ENCODE assay signal across 32 mouse cellular contexts in the genomic region with DNA sequence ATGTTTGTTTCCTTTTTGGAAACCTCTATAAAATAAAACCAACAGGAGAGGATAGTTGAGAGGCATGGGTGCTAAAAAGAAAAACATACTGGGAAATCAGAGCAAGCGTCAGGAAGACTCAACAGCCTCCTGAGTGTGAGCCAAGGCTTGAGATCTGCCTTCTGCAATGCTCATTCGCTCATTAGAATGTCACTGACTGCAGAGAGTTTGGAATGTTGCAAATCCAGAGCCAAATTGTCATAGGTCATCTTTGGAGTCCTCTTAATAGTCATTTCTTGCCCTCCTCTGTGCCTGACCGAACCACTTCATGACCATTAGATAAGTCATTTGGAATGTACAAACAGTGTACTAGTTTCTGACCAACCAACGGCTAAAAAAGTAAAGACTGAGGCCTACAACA. TPM values are rescaled to one million over a fixed set of nuclear protein-coding genes. Genes with fewer than 3 reads are reported as not detected.
DNase-seq lines count a peak whose midpoint lies in the region; ATAC-seq and TF ChIP-seq lines count a peak whose summit lies in the region.
"Had no signal": no experiment of that assay in that cellular context is flagged by ENCODE, and none has a peak within 500 bp of the region (broad histone marks: within the 10 kb centered on the region; RNA-seq: fewer than 3 reads in every experiment).

No protein-coding gene starts in this region.

- WGBS in lung, embryonic 14.5 days = 44% methylated on average over 4 of the region's 4 CpGs
- 52% methylated on average over 4 of the region's 4 CpGs for WGBS in lung, adult 2 months
- 69% methylated on average over 4 of the region's 4 CpGs for WGBS in intestine, embryonic 15.5 days

- H3K9ac ChIP-seq in lung, embryonic 14.5 days = no peak overlapping the region
- no peak overlapping the region for H3K9ac ChIP-seq in intestine, embryonic 15.5 days
- H3K9ac ChIP-seq: embryonic facial prominence, embryonic 15.5 days; forebrain, embryonic 13.5 days; heart, embryonic 13.5 days; hindbrain, embryonic 15.5 days; liver, embryonic 14.5 days; midbrain, embryonic 15.5 days had no signal

- no peaks in the 10 kb centered on the region for H3K27me3 ChIP-seq in lung, embryonic 14.5 days (ENCODE audit: insufficient read depth, low read length)
- H3K27me3 ChIP-seq in intestine, embryonic 15.5 days (replicated peaks) = no peaks in the 10 kb centered on the region
- H3K27me3 ChIP-seq: embryonic facial prominence, embryonic 15.5 days; forebrain, embryonic 13.5 days; heart, embryonic 13.5 days; hindbrain, embryonic 15.5 days; midbrain, embryonic 15.5 days had no signal

- no peaks in the 10 kb centered on the region for H3K36me3 ChIP-seq in lung, embryonic 14.5 days (ENCODE audit: insufficient read depth)
- no peaks in the 10 kb centered on the region for H3K36me3 ChIP-seq in intestine, embryonic 15.5 days
- H3K36me3 ChIP-seq: embryonic facial prominence, embryonic 10.5 days; embryonic facial prominence, embryonic 15.5 days; G1E; heart, embryonic 13.5 days; hindbrain, embryonic 10.5 days; hindbrain, embryonic 15.5 days; midbrain, embryonic 10.5 days; midbrain, embryonic 15.5 days had no signal

- TF ChIP-seq CTCF in lung, embryonic 14.5 days (IDR thresholded peaks at IDR 0.05; ENCODE audit: low read depth) = no peak
- TF ChIP-seq CTCF in lung, adult 2 months (IDR thresholded peaks at IDR 0.05; ENCODE audit: insufficient read depth, low read length) = no peak
- no peak for TF ChIP-seq CTCF in embryonic fibroblast, embryonic 13.5 days (IDR thresholded peaks at IDR 0.05; ENCODE audit: borderline replicate concordance, insufficient read depth, low read length)

- no peak overlapping the region for H3K4me2 ChIP-seq in lung, embryonic 14.5 days
- no peak overlapping the region for H3K4me2 ChIP-seq in intestine, embryonic 15.5 days (replicated peaks)
- H3K4me2 ChIP-seq: embryonic facial prominence, embryonic 15.5 days; forebrain, embryonic 13.5 days; heart, embryonic 13.5 days; hindbrain, embryonic 15.5 days; midbrain, embryonic 15.5 days had no signal

- H3K4me3 ChIP-seq in lung, embryonic 14.5 days (ENCODE audit: low read depth, low read length) = no peak overlapping the region
- H3K4me3 ChIP-seq in lung, adult 2 months (replicated peaks; ENCODE audit: extremely low read depth, low read depth, low read length) = no peak overlapping the region
- H3K4me3 ChIP-seq in embryonic fibroblast, embryonic 13.5 days (ENCODE audit: insufficient read depth, low read length) = no peak overlapping the region
- no peak overlapping the region for H3K4me3 ChIP-seq in intestine, embryonic 15.5 days (replicated peaks)
- H3K4me3 ChIP-seq: embryonic facial prominence, embryonic 10.5 days; embryonic facial prominence, embryonic 15.5 days; forebrain, embryonic 13.5 days; gastrocnemius, adult 2 months; heart, adult 2 months; heart, embryonic 13.5 days; hindbrain, embryonic 10.5 days; hindbrain, embryonic 15.5 days; midbrain, embryonic 10.5 days; midbrain, embryonic 15.5 days had no signal

- no peaks in the 10 kb centered on the region for H3K9me3 ChIP-seq in lung, embryonic 14.5 days (ENCODE audit: low read depth, low read length)
- H3K9me3 ChIP-seq in intestine, embryonic 15.5 days = no peaks in the 10 kb centered on the region
- H3K9me3 ChIP-seq: embryonic facial prominence, embryonic 10.5 days; embryonic facial prominence, embryonic 15.5 days; forebrain, embryonic 13.5 days; G1E; heart, embryonic 13.5 days; hindbrain, embryonic 10.5 days; hindbrain, embryonic 15.5 days; midbrain, embryonic 10.5 days; midbrain, embryonic 15.5 days had no signal

- no peak for DNase-seq in frontal cortex, postnatal 36 days (ENCODE audit: low spot score in 2 of 2)
- DNase-seq in lung, embryonic 14.5 days = peak; percentile 19
- DNase-seq in lung, adult 2 months = no peak
- peak; percentile 76 for DNase-seq in 3T3-L1 (ENCODE audit: low read depth, low spot score)
- no peak for DNase-seq in ovary, postnatal 36 days (ENCODE audit: low spot score)
- DNase-seq: adrenal gland, adult 2 months; adrenal gland, postnatal 36 days; cerebellum, adult 18-20 months; cerebellum, postnatal 14 days; gastrocnemius, adult 2 months; heart, adult 2 months; heart, postnatal 14 days; kidney, adult 18-20 months; kidney, postnatal 4 days; left cerebral cortex, postnatal 4 days; right cerebral cortex, postnatal 4 days; thymus, adult 2 months; thymus, postnatal 36 days had no signal

- no peak overlapping the region for H3K27ac ChIP-seq in lung, embryonic 14.5 days (ENCODE audit: low read depth)
- H3K27ac ChIP-seq in embryonic fibroblast, embryonic 13.5 days (ENCODE audit: insufficient read depth, low read length) = peak overlapping the region; percentile 55; the same call in 1 of the 2 replicates
- no peak overlapping the region for H3K27ac ChIP-seq in intestine, embryonic 15.5 days
- H3K27ac ChIP-seq: embryonic facial prominence, embryonic 10.5 days; embryonic facial prominence, embryonic 15.5 days; forebrain, embryonic 13.5 days; gastrocnemius, adult 2 months; heart, adult 2 months; heart, embryonic 13.5 days; hindbrain, embryonic 10.5 days; hindbrain, embryonic 15.5 days; liver, embryonic 14.5 days; midbrain, embryonic 10.5 days; midbrain, embryonic 15.5 days had no signal

- H3K4me1 ChIP-seq in lung, embryonic 14.5 days (ENCODE audit: insufficient read depth) = no peaks in the 10 kb centered on the region
- no peaks in the 10 kb centered on the region; the same call in 1 of the 2 replicates for H3K4me1 ChIP-seq in lung, adult 2 months (ENCODE audit: control insufficient read depth, insufficient read depth, low read length)
- peaks cover 12% of the 10 kb centered on the region for H3K4me1 ChIP-seq in embryonic fibroblast, embryonic 13.5 days (ENCODE audit: control insufficient read depth, insufficient read depth, low read length)
- H3K4me1 ChIP-seq in intestine, embryonic 15.5 days (replicated peaks) = no peaks in the 10 kb centered on the region
- H3K4me1 ChIP-seq: embryonic facial prominence, embryonic 10.5 days; forebrain, embryonic 13.5 days; heart, embryonic 13.5 days; hindbrain, embryonic 10.5 days; hindbrain, embryonic 15.5 days; midbrain, embryonic 10.5 days; midbrain, embryonic 15.5 days had no signal

- peak; percentile 55 for ATAC-seq in frontal cortex, adult (ENCODE audit: low TSS enrichment)
- no peak for ATAC-seq in lung, embryonic 14.5 days (ENCODE audit: insufficient read depth)
- no peak for ATAC-seq in intestine, embryonic 15.5 days
- ATAC-seq: forebrain, embryonic 13.5 days; inflammation-experienced regulatory T-cells, adult 6 months; midbrain, embryonic 15.5 days had no signal

- no peak for TF ChIP-seq POLR2A in lung, adult 2 months (IDR thresholded peaks at IDR 0.05; ENCODE audit: borderline replicate concordance, extremely low read depth, low read depth, low read length)
- TF ChIP-seq POLR2A in embryonic fibroblast, embryonic 13.5 days (IDR thresholded peaks at IDR 0.05; ENCODE audit: low read depth, low read length) = no peak

RNA-seq across cellular contexts. Expression of a gene that starts 8.4 kb away (rescaled TPM):
- polyA plus RNA-seq in lung, embryonic 14.5 days (2014; fragmentation: Nextera tagmentation; extraction: Ambion mirVana) = 91.5 and 111 TPM in 2 replicates
- polyA plus RNA-seq in lung, adult 2 months (2012; rRNA removed) = 23.6 and 47.8 TPM in 2 replicates
- 2,091 and 2,241 TPM in 2 replicates for polyA plus RNA-seq in embryonic fibroblast, embryonic 13.5 days (2011; ENCODE audit: insufficient read length, low read depth, missing spikeins)
- 51.5 and 61.8 TPM in 2 replicates for polyA plus RNA-seq in intestine, embryonic 15.5 days (2015; fragmentation: Nextera tagmentation; extraction: Ambion mirVana)
- polyA plus RNA-seq: G1E had no signal

Comparison
In these comparisons a context has a peak if more than half of its experiments do, and no peak if none do; other contexts are left out.
1. DNase-seq: peak in lung, embryonic 14.5 days (single experiment) and 3T3-L1 (single experiment); none in frontal cortex, postnatal 36 days (0 of 2), lung, adult 2 months (single experiment) and ovary, postnatal 36 days (single experiment).
2. RNA of a gene that starts 8.4 kb away (polyA plus RNA-seq): 2,091 to 2,241 TPM in embryonic fibroblast, embryonic 13.5 days; 91.5 to 111 TPM in lung, embryonic 14.5 days, 51.5 to 61.8 TPM in intestine, embryonic 15.5 days and 23.6 to 47.8 TPM in lung, adult 2 months; every median in the first group is over 10 times any median in the second.